Mouse (Mus musculus) spleen, postnatal 14 days (tissue): ENCODE results near the gene Rsbn1l.

Experiments
- DNase-seq, 2 experiments: peaks; one replicate each; pipeline ENCODE4 v3.0.0; 2021 to 2022; ENCODE audit warnings: low spot score in 2 of 2

Gene Rsbn1l

DNA sequence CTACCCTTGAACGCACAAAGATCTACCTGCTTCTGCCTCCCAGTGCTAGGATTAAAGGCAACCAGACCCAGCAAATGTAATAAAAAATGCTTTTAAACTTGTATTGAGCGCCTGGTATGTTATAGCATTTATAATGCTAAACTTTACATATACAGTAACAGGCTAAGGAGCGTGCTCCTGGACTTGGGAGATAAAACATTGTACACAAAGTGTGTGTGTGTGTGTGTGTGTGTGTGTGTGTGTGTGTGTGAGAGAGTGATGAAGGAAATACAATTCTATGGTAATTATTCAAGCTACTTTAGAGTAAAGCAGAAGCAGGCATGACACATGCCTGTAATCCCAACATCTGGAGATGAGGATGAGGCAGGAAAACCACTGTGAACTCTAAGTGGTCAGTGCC lies at the start of gene Rsbn1l:
Rsbn1l (minus strand) TSS at position 101 of the 400 bp plus-strand sequence.
- no peak for DNase-seq

DNA sequence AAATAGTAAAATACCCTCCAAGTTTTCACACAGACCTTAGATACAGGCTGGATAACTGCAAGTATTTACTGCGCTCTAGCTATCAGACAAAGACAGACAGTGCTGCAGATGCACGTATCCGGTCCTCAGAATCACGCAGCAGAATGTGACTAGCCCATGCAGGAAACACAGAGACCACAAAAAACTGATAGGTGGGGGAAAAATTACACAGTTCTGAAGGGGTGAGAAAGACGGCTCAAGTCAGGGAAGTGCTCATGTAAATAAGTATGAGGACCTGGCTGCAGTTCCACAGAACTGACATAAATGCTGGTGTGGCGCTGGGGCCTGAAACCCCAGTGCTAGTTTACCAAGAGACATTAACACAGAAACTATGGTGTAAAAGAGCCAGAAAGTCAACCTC lies 46.5 kb upstream of the Rsbn1l start:
- no peak for DNase-seq

DNA sequence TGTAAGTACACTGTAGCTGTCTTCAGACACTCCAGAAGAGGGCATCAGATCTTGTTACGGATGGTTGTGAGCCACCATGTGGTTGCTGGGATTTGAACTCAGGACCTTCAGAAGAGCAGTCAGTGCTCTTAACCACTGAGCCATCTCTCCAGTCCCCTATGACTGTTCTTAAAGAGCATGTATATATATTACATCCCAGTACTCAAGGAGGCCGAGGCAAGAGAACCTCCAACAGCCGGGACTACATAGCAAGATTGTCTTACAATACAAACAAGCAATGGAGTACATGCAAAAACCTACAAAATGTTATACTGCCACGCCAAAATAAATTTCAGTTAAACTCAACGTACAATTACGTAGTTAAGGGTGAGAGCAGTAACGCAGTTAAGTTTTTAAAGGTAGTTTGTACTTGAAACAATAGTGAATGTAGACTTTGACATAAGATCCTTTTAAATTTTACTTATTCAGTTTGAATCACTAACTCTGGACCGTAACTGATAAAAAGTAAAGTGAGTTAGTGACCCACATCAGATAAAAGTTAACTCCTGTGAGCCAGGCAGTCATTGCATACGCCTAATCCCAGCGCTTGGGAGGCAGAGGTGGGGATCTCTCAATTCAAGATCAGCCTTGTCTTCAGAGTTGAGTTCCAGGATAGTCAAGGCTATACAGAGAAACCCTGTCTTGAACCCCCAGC lies 45.6 kb upstream of the Rsbn1l start:
- no peak for DNase-seq

DNA sequence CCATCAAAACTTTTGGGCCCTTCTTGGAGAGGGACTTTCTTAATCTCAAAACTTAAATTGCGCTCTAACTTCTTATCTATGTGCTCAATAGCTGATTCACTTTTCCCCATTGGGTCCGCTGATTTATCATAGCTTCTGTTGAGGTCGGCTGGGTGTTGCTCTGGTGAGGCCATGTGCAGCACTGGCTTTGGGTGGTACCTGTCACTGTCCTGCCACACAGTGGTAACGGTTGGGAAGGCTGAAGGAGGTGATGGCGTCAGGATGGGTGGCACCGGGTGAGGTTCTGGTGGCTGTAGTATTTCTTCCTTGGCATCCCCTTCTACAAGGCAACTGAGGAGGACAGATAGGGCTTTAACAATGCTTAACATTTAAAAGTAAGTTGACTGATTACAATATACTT lies 42.2 kb upstream of the Rsbn1l start:
- no peak for DNase-seq

DNA sequence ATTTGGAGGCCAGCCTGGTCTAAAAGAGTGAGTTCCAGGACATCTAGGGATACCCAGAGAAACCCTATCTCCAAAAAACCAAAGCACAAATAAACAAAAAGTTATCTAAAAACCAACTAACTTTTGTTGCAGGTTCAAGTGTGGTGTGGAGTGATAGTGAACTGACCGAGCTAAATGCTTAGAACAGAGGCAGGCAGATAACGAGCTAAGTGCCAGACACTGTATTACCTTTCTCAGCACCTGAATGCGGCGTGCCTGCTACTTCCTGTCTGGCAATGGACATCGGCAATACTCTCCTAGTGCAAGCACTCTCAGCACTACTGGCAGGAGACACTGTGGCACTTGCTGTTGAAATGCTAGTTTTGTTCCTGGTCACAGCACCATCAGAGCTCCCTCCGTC lies 41.4 kb upstream of the Rsbn1l start:
- no peak for DNase-seq

DNA sequence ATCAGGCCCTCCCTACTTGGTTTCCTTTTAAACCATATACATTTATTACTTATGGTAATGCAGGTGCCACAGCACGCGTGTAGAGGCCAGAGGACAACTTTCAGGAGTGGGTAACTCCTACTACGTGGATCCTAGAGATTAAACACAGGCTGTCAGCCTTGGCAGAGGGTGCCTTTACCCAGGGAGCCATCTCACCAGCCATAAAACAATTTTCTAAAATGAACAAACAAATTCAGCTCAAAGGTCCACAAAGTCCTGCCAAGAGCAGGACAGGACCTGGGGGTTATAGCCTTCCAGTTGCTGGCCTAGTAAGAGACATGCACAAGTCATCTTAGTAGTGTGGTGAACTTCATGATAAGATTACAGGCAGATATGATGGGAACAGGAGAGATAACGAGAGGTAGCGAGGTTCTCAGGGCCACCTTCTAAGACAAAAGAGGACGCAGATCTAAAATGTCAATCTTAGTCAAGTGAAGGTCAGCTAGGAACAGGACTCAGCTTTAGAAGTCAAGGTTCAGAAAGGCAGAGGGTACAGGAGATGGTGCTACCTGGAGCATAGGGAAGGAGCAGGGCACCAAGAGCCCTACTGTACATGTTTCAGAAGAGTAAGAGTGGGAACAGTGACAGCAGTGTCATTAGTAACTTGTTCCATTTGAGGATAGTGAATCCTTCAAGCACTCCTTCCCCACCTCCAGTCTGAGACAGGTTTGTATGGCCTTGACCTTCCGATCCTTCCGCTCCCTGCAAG lies 34.0 kb upstream of the Rsbn1l start:
- DNase-seq: no peak

DNA sequence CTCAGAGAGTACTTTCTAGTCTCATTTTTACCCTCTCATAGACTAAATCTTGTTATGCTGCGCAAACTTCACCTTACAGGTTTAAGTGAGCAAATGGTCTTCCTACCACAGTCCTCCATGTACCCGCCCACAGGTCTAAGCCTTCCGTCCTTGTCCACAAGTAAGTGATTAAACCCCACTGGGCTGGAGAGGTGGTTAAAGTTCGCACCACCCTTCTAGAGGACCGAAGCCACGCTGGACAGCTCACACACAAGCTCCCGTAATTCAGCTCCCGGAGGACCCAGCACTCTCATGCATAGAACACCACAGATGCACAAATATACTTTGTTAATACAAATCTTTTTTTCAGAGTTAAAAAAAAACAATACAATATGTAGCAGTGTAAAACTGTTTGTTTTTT lies 30.1 kb upstream of the Rsbn1l start:
- no peak for DNase-seq

DNA sequence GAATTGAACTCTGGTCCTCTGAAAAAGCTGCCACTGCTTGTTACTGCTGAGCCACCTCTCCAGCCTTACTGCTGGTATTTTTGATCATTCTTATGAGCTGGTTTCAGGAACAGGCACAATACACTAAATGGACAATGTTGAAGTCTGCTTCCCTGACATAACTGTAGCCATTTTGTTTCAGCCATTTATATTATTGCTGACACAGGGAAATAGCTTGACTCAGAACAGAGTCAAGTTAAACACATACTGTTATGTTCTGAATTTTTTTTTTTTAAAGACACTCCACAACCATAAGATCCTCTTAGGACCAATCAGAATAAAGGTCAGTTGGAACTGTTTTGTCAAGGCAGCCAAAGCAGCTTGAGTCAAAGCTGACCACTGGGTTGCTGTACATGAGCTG lies 27.3 kb upstream of the Rsbn1l start:
- DNase-seq: no peak

DNA sequence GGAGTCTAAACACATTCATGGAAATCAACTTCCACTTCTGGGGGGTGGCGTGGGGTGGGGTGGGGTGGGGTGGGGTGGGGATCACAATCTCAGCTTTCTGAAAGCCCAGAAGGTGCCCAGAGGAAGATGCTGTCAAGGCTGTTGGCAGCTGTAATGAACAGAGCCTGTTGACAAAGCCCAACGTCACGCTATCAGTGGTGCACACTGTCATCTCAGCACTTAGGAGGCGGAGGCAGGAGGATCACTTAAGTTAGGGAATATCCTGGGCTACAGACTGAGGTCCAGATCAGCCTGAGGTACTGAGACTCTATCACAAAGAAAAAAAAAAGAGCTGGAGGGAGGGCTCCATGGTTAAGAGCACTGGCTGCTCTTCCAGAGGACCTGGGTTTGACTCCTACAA lies 18.5 kb upstream of the Rsbn1l start:
- no peak for DNase-seq

DNA sequence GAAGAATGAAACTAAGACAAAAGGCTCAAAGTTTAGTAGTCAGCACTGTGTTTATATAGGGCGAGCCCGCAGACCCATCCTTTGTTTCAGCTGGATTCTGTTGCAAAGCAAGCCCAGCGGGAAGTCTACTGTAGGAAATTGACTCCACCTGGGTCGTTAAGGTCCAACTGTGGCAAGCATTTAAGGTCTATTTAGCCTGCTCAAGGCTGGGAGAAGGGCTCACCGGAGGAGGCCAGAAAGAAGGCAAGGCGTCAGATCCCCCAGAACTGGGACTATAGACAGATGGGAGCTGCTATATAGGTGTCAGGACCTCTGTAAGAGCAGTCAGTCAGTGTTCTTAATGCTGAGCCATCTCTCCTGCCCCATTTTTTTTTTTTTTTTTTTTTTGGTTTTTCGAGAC lies 17.8 kb upstream of the Rsbn1l start:
- no peak for DNase-seq

DNA sequence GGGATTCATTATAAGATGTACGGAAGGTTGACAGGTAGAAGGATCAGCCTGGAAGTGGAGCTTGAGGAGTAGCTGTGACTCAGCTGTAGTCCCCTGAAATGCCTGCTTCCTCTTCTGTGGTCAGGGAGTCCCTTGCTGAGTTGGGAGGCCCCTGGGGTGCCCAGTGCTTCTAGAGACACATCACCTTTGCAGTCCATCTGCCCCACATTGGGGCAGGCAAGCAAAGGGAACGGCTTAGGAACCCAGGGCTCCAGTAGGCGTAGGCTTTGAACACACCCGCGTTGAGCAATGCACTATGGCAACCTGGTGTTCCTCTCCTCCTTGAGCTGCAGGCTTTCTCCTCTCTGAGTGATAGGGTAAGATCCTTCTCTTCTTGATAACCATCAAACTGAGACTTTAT lies 16.9 kb upstream of the Rsbn1l start:
- DNase-seq: no peak

DNA sequence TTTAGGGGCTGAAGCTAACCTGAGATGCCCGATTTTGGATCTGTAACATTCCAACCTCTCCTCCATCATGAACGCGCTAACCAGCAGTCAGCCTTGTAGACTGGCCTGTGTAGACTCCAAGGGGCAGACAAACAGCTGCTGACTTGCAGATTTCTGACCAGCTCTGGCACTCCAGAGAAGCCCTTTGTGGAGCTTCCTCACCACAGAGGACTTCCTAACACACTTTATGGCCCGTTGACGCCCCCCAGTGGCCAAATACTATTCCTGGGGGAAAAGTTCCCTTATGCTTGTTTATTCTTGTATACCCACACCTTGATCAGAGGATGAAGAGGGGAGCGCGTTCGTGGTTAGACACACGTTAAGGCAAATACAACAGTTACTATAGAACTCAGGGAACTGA lies 12.8 kb upstream of the Rsbn1l start:
- DNase-seq: peak; percentile 37 to 56

DNA sequence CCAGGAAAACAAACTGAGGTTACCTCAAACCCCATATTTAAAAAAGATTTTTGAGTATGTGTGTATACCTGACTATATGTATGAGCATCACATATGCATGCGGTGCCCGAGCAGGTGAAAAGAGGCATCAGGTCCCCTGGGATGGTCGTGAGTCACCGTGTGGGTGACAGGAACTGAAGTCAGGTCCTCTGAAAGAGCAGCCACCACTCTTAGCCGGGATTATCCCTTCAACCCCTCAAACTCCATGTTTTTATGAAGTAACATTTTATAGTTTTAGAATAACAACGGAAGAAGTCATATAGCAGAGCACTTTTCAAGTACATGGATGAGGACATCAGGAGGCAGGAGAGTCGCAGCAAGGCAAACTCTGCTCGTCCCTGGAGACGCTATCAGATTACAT lies 12.3 kb upstream of the Rsbn1l start:
- no peak for DNase-seq

DNA sequence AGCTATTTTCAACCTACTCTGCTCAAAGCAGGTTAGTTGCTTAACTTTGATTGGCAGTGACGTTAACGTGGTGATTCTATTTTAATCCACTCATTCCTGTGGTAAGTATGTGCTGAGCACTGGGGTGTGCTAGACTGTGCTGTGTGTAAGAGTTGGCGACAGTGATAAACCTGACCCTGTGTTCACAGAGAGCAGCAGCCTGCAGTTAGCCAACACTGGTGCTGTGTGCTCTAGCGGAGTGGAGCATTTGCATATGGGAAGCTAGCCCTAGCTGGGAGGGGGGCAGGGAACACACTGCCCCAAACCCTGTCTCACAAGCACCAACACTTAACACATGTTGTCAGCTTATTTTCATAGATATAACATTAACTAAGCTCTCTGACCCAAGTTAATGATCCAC lies 11.7 kb upstream of the Rsbn1l start:
- DNase-seq: no peak

DNA sequence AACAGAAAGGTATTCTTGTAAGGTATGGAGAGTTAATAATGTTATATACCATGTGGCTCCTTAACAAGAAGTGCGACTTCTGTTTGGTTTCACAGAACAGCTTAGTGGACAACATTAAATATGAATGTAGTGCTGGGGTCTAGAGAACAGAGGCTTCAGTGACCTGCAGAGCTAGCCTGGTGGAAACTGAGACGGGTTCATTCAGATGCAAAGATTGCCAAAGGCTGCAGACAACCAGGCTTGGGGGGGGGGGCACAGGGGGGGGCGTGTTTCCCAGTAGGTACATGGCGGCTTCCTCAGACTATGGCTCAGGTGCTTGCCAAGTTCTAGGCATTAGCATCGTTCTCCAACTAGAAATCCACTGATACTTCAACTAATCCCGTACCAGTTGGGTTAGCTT lies 8.2 kb upstream of the Rsbn1l start:
- no peak for DNase-seq

DNA sequence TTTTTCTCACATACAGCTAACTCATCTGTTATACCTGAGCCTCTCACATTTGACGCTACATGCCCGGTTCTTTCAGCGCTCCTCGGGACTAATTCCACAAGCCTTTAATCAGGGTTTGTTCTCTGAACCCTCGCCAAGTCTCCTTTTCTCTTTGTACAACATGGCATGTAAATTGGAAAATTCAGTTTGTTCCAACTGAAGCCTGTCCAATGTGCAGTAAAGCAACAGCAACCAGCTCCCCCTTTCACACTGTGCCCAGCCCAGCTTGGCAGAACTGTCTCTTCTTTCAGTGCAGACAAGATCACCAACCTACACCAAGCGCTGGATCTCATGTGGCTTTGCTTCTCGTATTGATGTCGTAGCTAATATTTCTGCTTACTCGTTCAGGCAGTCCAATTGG lies 7.1 kb upstream of the Rsbn1l start:
- DNase-seq: no peak

DNA sequence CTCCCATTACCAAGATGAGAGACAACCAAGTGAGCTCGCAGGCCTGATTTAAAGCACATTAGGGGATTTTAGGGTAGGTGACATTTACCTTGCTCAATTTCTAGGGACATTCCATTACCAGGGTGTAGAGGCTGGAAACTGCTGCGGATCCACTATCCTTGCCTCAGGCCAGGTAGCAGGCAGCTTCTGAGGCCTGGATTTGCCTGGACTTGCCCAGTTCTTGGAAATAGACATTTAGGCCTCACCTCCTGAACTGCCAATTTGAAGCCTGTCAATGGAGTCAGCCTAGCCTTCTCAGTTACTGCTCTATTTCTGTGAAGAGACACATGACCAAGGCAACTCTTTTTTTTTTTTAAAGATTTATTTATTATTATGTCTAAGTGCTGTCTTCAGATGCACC lies 4.7 kb upstream of the Rsbn1l start:
- DNase-seq: no peak

DNA sequence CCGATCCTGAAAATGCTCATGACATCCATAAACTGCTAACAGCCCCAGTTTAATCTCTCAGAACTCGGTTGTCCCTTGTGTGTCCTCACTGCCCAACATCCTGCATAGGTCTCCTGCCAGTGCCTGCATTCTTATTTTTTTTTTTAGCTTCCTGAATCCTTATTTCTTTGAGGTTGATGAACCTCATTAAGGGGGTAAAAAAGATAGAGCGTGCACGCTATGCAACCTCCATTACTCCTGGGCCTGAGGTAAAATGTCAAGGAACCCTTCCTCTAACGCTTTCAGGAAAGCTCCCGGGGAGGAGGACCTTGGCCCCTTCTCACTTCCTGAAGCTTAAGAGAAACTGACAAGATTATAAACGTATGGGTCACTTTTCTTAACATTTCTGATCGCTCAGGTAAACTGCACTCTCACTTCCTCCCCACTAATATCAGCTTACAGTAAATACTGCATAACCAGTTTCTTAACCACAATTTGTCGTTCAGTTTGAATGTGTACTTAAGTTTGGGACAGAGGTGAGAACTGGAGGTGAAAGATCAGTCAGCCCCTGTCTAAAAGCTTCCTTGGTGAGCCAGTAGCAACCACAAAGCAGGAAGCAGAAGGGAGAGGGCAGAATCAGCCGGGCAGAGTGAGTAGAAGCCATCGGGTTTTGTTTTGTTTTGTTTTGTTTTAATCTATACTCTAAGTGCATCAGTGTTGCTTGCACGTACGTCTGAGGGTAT lies 923 bp downstream of the Rsbn1l start:
- no peak for DNase-seq

DNA sequence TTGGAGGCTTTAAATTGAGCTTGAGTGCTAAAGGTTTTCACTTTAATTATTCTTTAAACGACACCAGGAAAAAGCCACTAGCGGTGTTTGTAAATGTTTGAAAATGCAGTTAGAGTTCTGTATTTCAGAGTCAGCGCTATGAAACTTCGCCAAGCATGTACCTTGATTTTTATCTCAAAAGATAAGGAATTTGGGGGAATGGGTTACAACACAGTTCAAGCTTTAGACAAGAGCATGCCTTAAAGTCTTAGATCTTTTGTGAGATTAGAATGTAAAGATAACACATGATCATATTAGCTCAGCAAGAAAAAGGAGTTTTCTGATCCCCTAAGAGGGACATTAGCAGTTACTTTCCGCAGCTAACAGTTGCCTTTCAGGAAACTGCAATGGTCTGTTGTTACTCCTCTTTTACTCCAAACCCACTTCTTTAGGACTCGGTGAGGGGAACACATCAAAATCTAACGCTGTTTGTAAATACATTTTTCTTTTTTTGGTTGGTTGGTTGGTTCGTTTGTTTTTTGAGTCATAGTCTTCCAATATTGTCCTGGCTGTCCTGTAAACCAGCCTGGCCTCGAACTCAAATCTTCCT lies 3.8 kb downstream of the Rsbn1l start:
- DNase-seq: no peak

DNA sequence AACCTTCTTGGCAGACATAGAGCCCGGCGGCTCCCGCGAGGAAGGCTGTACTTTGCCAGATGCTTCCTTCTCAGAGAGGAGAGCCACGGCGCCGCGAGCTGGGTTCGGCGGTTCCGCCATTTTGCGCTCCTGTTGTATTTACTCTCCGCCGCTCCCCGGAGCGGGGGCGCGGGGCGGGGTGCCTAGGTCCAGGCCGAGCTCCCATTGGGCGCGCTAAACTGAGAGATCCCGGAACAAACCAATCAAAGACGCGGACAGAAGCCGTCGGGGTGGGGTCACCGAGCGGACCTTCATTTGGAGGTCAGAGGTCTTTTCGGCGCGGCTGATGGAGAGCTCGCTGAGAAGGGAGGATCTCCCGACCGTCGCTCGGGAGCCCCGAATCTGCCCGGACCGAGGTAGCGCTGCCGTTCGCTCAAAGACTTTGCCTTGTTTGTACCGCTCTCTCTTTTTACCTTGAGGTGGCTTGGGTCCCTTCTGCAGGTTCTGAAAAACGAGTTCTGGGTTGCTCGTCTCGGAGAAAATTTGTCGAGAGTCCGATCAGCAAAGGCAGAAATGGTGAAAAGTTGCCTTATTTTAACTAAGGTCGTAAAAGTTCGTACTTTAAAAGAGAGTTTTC lies 4.4 kb downstream of the Rsbn1l start:
- peak; percentile 93 for DNase-seq

DNA sequence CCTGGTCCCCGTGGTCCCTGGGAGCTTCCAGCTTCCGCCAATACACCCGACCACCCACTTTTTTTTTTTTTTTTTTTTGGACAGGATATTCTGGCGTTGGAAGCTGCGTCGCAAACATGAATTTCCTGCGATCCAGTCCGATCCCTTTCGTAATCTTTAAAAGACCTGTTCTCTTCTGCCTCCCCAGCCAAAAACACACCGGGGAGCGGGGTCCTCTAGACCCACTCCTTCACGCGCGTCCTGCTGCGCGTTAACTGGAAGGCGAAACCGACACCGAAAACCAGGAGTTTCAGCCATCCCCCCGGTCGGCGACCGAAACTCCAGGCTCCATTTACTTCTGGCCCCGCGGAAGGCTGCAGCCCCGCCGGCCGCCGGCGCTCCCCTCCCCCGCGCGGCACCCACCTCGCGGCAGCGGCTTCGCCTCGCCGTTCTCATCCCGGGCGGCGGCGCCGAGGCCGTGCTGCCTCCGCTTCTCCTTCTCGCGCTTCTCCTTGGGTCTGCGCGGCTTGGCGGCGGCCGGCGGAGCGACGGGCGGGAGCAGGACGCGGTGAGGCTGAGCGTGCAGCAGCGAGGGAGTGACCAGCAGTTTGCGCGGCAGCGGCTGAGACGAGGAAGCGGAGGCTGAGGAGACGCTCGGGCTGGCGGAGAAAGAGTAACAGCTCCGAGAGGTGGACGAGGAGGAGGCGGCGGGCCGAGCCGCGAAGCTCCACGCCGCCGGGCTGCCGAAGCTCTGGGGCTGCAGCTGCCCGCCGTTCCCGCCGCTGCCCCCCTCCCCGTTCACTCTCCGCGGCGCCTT lies 5.1 kb downstream of the Rsbn1l start:
- peak; percentile 48 to 57 for DNase-seq
